Mouse (Mus musculus) thymus, postnatal 25 days (tissue): Measurements from ENCODE around the gene Syt8.

ENCODE experiments used
- DNase-seq: peaks from one replicate; pipeline ENCODE4 v3.0.0; 2022

The Syt8 gene

GRCm38 (mm10) chr7:142409603-142410002, 25.0 kb upstream of the Syt8 start:
- DNase-seq: no peak

- DNase-seq: no peak
These were observed 21.4 kb upstream of the Syt8 start for GRCm38 (mm10) chr7:142413285-142413684.

GRCm38 (mm10) chr7:142415314-142415713, 19.3 kb upstream of the Syt8 start:
- DNase-seq: no peak

DNA sequence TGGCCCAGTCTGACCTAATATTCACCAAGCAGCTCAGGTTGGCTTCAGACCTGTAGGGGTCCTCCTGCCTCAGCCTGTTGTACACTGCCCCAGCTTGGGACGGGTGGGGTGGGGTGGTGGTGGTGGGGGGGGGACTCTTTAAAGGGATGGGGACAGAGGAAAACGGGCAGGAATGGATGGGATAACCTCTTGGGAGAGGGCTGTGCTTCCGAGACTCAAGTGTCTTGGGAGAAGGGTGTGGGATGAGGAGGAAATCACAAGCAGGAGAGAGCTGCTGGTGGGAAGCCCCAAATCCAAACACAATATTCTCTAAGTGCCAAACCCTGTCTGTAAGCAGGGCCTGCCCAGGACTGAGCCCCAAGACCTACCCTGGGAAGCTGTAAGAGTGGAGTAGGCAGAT, 18.4 kb upstream of the Syt8 start:
- no peak for DNase-seq

DNA sequence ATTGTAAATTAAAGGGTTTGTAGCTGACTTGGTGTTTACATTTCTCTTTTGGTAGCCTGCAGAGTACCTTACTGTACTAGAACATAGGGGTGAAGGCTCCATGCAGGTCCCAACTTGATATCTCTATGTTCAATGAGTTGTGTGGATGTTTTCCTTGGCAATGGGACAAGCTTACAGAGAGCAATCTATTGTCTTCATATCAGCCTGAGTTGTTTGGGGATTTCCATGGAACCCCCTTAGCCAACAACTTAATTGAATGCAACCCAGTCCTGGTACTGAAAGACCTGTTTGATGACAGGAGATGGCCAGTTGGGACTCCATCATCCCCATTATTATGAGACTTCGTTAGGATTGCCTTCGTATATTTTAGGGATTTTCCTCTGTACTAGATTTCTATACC, 16.6 kb upstream of the Syt8 start:
- DNase-seq: no peak

- DNase-seq: no peak
These were observed 16.0 kb upstream of the Syt8 start for GRCm38 (mm10) chr7:142418679-142419078.

DNA sequence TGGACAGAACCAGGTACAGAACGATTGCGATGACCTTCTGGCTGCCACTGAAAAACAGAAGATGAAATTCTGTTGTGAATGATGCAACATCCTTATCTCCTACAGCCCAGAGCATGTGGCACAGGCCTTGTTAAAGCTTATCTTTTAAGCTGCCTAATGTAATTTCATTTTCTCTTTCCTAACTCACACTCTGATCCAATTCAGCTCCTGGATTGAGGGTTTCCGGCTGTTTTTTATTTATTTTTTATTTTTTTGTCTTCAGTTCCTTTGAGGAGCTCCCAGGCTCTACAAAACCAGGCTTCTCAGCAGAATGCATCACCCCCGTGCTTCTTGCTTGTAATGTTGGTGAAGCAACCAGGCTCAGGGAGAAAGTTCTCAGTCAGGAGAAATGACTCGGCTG, 14.8 kb upstream of the Syt8 start:
- no peak for DNase-seq

DNA sequence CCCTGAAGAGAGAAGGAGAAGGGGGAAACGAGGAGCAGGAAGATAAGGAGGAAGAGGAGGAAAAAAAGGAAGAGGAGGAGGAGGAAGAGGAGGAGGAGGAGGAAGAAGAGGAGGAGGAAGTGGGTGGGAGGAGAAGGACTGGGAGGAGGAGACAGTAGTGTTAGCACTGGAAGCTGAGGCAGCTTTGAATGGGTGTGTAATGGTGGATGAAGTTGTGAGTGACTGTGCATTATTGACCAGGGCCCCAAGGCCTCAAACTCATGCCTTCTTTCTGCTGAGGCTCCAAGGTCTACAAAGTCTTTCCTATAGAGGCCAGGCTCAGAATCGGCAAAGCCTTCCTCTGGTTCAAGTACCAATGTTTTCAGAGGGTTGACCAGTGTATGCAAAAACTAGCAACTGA, 12.8 kb upstream of the Syt8 start:
- DNase-seq: no peak

GRCm38 (mm10) chr7:142425641-142426213, 8.9 kb upstream of the Syt8 start:
- peak; percentile 37 for DNase-seq

GRCm38 (mm10) chr7:142428213-142428612, 6.4 kb upstream of the Syt8 start:
- DNase-seq: peak; percentile 61

GRCm38 (mm10) chr7:142430160-142430678, 4.4 kb upstream of the Syt8 start:
- DNase-seq: no peak

DNA sequence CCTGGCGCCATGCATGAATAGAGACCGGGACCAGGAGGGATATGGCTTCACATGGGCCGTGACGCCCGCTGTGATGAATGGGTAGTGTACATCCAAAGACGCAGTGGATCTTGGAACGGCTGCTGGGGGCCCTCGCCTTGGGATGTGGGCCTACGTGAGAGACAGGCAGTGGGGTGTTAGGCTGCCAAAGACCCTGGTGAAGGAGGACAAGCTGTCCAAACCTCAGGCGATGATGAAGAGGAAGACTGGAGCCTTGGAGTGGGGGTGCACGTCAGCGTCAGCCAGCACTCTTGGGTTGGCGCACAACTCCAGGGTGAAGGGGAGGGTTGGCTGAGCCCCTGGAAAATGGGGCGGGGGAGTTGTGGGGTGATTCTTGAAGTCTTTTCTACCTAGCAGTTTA, 3.5 kb upstream of the Syt8 start:
- DNase-seq: no peak

GRCm38 (mm10) chr7:142433623-142434022, 1.0 kb upstream of the Syt8 start:
- DNase-seq: no peak

GRCm38 (mm10) chr7:142435524-142435923, 874 bp downstream of the Syt8 start:
- DNase-seq: peak; percentile 75

- DNase-seq: no peak
These were observed 2.7 kb downstream of the Syt8 start for GRCm38 (mm10) chr7:142437324-142437723.

DNA sequence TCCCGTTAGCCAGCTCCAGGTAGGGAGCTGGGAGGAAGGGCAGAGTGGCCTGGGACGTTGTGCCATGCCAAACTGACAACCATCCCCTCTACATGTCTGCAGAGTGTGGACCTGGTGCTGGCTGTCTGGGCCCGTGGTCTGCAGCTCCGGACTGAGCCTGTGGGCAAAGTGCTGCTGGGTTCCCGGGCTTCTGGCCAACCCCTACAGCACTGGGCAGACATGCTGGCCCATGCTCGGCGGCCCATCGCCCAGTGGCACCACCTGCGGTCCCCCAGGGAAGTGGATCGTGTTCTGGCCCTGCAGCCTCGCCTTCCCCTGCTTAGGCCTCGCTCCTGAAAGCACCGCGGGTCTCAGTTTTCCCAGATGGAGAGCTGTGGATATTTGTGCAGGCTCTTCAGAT, 5.3 kb downstream of the Syt8 start:
- no peak for DNase-seq

GRCm38 (mm10) chr7:142440657-142441114, 6.0 kb downstream of the Syt8 start:
- DNase-seq: peak; percentile 78

DNA sequence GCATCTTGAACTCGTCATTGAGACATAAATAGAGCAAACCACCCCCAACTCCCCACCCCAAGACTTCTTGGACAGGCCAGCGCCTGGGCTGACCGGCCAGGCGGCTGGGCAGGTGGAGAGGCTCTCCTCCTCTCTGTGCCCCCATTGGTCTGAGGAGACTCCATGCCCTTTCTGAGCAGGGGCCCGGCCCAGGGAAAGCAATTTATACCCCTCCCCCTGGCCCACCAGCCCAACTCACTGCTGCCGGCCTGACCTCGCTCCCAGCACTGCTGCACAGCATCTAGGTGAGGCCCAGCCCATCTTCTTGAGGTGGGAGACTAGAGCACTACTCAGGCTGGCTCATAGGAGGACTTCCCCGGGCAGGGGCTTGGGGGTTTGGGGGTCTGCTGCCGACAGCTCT, 6.9 kb downstream of the Syt8 start, which contains the start of gene Tnni2:
Gene Tnni2 (plus strand): TSS at position 224 of the 400 bp plus-strand sequence.
- DNase-seq: no peak

DNA sequence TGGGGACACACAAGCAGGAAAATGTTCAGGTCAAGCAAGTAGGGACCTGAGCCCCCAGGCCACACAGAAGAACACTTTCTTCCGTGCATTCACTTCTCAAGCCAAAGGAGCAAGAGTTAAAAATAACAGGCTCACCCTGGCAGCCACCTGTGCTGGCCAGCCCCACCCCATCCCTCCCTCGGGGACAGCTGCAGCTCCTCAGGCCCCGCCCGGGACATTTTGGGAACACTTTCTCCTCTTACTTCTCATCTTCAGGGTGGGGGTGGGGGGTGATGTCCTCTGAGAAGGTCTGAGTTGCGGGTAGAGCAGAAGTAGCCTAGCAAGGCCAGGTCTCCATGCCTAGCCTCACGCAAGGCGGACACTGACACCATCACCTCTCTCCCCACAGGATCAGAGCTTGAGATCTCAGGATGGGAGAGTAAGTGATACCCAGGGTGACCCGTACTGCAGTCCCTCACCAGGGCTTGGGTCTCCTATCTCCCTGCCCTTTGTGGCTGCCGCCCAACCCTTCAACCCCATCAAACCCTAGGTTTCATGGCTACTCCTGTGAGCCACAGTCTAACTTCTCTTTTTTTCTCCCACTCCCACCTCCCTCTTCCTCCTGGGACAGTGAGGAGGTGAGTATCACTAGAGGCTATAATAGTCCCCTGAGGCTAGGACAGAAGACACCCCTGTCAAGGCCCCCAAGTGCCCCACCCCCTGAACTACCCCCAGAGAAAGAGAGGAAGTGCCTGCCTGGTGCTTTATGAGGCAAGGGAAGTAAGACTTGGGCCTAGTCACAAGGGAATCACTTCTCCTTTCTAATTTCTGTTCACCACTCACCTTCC, 7.6 kb downstream of the Syt8 start:
- DNase-seq: no peak

DNA sequence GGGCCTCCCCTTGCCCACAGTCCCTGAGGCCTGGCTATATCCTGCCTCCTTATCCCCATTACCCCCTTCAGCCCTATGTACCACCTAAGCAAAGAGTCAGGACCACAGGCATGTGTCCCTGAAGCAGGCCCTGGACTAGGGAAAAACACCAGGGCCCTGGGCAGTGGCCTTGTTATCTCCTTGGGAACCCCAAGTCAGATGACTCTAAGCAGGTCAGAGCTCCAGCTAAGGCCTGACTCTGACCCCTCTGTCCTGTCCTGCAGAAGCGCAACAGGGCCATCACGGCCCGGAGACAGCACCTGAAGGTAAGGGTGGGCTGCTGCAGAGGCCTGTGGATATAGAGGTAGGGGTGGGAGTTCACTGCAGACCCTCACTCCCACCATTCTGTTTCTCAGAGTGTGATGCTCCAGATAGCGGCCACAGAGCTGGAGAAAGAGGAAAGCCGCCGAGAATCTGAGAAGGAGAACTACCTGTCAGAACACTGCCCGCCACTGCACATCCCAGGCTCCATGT, 8.3 kb downstream of the Syt8 start:
- DNase-seq: no peak

- DNase-seq: no peak
These were observed 8.8 kb downstream of the Syt8 start for GRCm38 (mm10) chr7:142443474-142443873.

GRCm38 (mm10) chr7:142444171-142444570, 9.5 kb downstream of the Syt8 start:
- DNase-seq: no peak

- DNase-seq: no peak
These were observed 10.7 kb downstream of the Syt8 start for GRCm38 (mm10) chr7:142445324-142445723.

- DNase-seq: no peak
These were observed 11.6 kb downstream of the Syt8 start for GRCm38 (mm10) chr7:142446264-142446663.
